Mouse (Mus musculus): ENCODE results near the gene Phlpp1.
A peak's percentile ranks its signal among the peaks of the same experiment; 100 is the strongest.

The Phlpp1 gene

GRCm38 (mm10) chr1:106171241-106172220 lies at the start of gene Phlpp1:
Gene Phlpp1, plus strand, starts transcription at chr1:106171752.
- DNase-seq (ENCODE audit: low spot score in 2 of 2): peak; percentile 100

GRCm38 (mm10) chr1:106126601-106127000 lies 45.0 kb upstream of the Phlpp1 start:
- peak; percentile 16 to 29 for DNase-seq (ENCODE audit: low spot score in 2 of 2)

DNA sequence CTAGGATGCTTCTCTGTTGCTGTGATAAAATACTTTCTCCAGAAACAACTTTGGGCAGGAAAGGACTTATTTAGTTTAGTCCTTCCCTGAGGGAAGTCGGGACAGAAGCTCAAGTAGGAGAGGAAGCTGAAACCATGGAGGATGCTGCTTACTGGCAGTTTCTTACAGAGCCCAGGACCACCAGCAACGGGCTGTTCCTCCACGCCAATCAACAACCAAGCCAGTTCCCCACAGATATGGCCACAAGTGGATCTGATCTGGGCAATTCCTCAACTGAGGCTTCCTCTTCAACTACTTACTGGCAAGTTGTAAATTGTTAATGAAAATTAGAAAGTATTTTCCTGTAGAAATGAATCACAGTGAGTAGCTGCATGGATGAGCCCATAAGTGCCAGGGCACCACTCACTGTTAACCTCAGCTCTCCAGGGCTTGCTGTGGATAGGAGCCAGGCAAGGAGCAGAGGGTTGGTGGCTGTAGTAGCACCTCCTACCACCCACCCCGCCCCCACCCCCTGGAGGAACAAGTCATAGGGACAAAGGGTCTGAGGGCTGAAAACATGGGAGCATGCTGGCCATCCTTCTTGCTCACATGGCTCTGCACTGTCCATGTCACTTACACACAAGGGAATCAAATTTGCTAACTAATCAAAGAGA lies 39.7 kb upstream of the Phlpp1 start:
- no peak for DNase-seq (ENCODE audit: low spot score in 2 of 2)

- no peak for DNase-seq (ENCODE audit: low spot score in 2 of 2)
Measured at GRCm38 (mm10) chr1:106132350-106132700, 39.2 kb upstream of the Phlpp1 start.

DNA sequence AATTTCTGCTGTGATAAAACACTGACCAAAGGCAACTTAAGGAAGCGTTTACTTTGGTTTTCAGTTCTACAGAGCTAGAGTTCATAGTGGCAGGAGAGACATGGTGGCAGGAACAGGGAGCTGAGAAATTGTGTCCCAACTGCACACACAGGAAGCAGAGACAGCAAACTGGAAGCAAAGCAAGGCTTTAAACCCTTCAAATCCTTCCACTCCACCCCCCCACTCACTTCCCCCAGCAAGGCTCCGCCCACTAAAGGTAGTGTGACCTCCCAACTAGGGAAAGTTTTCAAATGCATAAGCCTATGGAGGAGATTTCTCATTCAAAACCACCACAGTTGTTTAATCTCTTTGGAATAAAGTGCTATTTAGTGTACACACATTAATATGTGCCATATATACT lies 32.9 kb upstream of the Phlpp1 start:
- DNase-seq (ENCODE audit: low spot score in 2 of 2): no peak

DNA sequence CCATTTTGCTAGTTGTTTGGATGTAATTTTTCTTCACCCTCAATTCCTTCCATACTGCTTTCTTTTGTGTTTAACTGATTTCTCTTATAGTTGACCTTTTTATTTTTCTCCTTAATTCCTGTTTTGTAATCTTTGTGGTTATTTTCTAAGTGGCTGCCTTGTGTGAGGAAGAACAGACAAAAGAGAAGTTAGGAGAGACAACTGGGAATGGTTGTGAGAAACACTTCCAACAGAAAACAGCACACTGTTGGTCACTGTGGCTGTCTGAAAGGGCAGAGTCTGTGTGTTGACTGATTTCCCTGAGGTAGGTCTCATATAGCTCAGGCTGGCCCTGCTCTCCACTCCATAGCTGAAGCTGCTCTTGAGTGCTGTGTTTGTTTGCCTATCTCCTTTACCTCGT lies 32.4 kb upstream of the Phlpp1 start:
- DNase-seq (ENCODE audit: low spot score in 2 of 2): no peak

- no peak for DNase-seq (ENCODE audit: low spot score in 2 of 2)
Measured at GRCm38 (mm10) chr1:106142010-106142409, 29.5 kb upstream of the Phlpp1 start.

- DNase-seq (ENCODE audit: low spot score in 2 of 2): no peak
Measured at GRCm38 (mm10) chr1:106144534-106144933, 27.0 kb upstream of the Phlpp1 start.

- no peak for DNase-seq (ENCODE audit: low spot score in 2 of 2)
Measured at GRCm38 (mm10) chr1:106145055-106145454, 26.5 kb upstream of the Phlpp1 start.

- DNase-seq (ENCODE audit: low spot score in 2 of 2): no peak
Measured at GRCm38 (mm10) chr1:106145565-106146190, 25.9 kb upstream of the Phlpp1 start.

DNA sequence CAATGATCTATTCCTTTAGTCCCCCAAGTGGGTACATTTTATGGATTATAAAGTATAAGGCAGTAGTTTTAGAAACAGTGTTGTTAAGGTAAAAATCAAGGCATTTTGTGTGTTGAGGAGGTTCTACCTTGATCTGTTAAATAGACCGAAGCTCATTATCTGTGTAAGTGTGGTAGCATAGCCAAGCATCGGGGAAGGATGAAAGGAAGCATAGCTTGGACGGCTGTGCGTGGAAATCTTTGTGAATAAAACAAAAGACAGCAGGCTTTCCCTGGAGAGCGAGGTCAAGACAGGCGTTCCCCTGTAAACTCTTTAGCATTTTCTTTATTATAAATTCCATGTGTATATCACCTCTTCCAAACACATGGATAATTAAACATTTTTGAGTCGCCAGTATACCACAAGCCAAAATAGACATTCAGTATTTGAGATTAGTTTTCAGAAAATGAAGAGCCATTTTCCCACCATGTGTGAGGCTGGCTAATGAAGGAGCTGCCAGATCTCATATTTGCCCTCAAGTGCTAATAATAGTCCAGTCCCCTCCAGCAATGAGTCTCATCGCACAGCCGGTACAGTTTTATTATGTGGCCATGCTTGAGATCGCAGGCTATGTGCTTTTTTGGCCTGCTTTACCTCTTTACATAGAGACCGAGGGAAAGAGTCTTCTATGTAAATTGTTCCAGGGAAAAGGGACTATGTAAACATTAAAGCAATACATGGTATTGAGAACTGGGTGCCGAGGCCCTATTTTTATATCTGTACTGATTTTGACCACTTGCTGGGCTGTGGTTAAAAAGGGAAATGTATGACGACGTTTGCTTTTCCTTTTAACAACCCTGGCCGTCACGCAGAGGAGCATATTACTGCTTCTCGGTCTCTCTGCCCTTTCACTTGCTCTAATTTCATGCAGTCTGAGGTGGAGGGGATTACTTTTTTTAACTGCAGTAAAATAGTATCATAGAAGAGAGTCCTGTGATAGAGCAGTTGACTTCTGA lies 22.9 kb upstream of the Phlpp1 start:
- DNase-seq (ENCODE audit: low spot score in 2 of 2): no peak

DNA sequence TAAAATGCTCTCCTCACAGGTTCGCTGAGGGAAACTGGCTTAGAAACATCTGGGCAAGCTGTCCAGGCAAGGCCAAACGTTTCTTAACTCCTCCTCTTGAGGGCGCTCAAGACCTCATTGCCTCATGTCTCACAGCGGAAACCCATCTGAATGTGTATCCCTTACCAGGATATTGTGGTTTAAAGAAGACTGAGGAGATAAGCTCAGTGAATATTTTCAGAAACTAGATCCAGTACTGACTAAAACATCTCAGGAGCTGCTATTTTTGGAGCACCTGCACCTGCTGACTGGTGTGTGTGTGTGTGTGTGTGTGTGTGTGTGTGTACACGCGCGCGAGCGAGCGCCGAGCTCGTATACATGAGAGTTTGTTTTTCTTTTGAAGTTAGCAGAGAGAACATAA lies 19.7 kb upstream of the Phlpp1 start:
- no peak for DNase-seq (ENCODE audit: low spot score in 2 of 2)

DNA sequence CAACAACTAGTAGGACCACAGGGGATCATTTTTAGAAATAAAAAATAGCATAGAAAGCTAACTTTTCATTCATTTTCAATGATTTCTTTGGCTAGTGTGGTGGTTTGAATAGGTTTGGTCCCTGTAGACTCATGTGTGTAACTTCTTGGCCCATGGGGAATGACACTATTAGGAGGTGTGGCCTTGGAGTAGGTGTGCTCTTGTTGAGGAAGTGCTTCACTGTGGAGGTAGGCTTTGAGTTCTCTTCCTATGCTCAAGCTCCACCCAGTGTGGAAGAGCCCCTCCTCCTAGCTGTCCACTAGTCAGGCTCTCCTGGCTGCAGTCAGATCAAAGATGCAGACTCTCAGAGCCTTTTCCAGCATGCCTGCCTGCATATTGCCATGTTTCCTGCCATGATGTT lies 18.8 kb upstream of the Phlpp1 start:
- DNase-seq (ENCODE audit: low spot score in 2 of 2): no peak

DNA sequence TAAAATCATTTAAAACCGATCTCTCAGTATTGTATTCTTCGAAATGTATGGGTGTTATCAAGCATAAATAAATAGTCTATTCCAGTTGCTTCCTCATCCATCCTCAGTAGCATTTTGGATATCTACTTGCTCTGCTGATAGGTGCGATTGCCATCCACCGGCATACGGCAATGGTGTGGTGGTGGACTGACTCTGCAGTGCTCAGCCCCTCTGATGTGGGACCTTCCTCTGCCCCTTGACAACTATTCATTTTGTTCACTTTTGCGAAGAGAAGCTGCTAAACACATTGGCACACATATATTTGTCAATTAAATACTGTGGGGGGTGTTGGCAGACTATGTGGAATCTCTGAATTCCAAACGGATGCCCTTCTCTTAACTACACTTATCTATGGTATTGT lies 17.0 kb upstream of the Phlpp1 start:
- DNase-seq (ENCODE audit: low spot score in 2 of 2): no peak

DNA sequence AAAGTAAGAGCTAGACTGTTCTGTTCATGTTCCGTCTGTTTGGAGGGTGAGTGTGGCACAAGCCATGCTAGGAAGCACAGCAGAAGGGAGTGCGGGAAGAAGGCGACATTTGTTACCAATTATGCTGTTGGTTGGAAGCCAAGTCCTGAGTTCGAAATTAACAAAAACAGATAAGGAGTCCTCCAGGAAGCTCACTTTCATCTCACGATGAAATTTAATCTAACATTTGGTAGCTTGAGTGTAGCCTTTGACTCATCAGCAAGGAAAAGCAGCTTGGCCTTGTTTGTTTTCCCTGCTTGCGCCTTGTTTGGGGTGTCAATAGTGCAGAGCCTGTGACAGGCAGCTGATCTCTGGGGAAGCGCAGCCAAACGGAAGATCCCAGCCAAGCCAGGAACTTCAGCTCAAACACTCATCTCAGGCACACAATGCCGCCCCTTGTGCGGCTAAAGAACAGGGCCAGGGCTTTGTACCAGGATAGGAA lies 16.4 kb upstream of the Phlpp1 start:
- peak; percentile 49 to 57 for DNase-seq (ENCODE audit: low spot score in 2 of 2)

- DNase-seq (ENCODE audit: low spot score in 2 of 2): no peak
Measured at GRCm38 (mm10) chr1:106155702-106156101, 15.8 kb upstream of the Phlpp1 start.

DNA sequence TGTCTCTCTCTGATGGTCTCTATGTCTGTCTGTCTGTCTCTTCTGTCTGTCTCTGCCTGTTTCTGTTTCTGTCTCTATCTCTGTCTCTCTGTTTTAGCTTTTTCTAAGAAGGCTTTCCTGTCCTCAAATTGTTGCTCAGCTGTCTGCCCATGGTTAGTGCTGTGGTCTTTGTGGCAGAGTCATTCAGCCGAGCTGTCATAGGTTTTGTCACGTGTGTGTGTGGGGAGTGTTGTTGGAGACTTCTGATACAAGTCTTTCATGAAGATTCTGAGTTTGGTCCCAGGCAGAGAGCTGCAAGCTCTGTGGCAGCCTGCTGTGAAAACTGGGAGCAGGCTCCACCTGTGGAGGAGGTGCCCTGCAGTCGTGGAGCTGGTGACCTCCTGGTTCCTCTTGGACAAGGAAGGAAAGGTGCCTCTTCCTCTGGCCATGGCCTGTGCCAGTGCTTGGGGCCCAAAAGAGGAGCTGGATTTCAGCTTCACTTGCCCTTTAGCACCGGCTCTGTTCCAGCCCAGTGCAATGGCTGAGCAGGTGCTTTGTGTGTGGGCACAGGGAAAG lies 13.5 kb upstream of the Phlpp1 start:
- DNase-seq (ENCODE audit: low spot score in 2 of 2): no peak

DNA sequence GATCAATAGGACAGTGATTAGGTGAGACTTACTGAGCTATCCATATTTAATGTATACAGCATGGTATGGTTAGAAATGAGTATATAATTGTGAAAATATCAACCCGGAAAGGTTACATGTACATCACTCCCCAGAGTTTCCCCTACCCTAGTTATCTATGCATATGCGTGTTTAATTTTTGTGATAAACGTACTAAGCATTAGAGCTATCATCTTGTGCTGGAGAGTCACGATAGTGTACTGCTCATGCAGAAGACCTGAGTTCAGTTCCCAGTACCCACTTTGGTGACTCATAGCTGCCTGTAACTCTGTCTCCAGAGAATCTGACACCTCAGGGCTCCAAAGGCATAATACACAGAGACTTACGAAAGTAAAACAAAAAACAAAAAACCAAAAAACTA lies 11.9 kb upstream of the Phlpp1 start:
- no peak for DNase-seq (ENCODE audit: low spot score in 2 of 2)

GRCm38 (mm10) chr1:106160916-106161315 lies 10.6 kb upstream of the Phlpp1 start:
- no peak for DNase-seq (ENCODE audit: low spot score in 2 of 2)

DNA sequence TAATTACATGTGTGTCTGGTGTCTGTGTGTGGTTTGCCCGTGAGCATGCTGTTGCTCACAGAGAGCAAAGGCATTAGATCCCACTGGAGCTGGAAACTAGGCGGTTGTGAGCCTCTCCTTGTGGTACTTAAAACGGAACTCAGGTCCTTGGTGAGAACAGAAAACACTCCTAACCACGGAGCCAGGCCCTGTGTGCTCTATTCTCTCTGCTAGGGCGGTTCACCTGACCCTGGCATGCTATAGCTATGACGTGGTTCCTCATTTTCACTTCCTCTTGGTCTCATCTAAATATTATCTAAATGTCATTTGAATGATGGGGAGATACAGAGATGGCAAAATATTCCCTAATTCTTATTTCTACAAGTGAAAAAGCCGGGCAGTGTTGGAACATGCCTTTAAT lies 9.0 kb upstream of the Phlpp1 start:
- DNase-seq (ENCODE audit: low spot score in 2 of 2): no peak

- DNase-seq (ENCODE audit: low spot score in 2 of 2): no peak
Measured at GRCm38 (mm10) chr1:106163401-106163800, 8.2 kb upstream of the Phlpp1 start.

Data from right cerebral cortex, postnatal 36 days (tissue).